Mouse (Mus musculus) liver, embryonic 14.5 days (tissue): Measurements from ENCODE around the gene Tsga13. TPM values are rescaled to one million over a fixed set of nuclear protein-coding genes. Genes with fewer than 3 reads are reported as not detected.

Experiments used
- ATAC-seq: fragments of 200-750 bp; cut with Nextera tagmentation; 2 replicates; pipeline ENCODE4 v1.8.0; 2017; ENCODE audit warnings: moderate number of reproducible peaks, mild to moderate bottlenecking, moderate library complexity; ENCODE audit not compliant: insufficient read depth
- DNase-seq, 3 experiments: peaks; one replicate each; pipeline ENCODE4 v3.0.0-alpha.2; 2012 to 2013; ENCODE audit warnings: low read depth in 3 of 3, low spot score in 3 of 3
- H3K27ac ChIP-seq: fragments of 300-500 bp; sonication (generic); 2 replicates; pipeline ENCODE4 v1.5.1; 2014; ENCODE audit warnings: moderate library complexity, mild to moderate bottlenecking, control low read depth, inconsistent platforms
- H3K27me3 ChIP-seq: fragments of 300-500 bp; sonication (generic); 2 replicates; pipeline ENCODE4 v1.6.1; 2014; ENCODE audit warnings: mild to moderate bottlenecking, low read length, moderate library complexity; ENCODE audit not compliant: control insufficient read depth, insufficient read depth
- H3K36me3 ChIP-seq: fragments of 300-500 bp; sonication (generic); replicated peaks from 2 replicates; pipeline ENCODE4 v1.6.1; 2014; ENCODE audit warnings: low read depth; ENCODE audit not compliant: control insufficient read depth, insufficient read depth
- H3K4me1 ChIP-seq, 2 experiments: fragments of 200-500 bp in 1 of 2; fragments of 300-500 bp in 1 of 2; sonication (generic) in 1 of 2; replicated peaks; 2 replicates each; pipeline ENCODE4 v1.6.1; 2012 to 2014; ENCODE audit warnings: antibody characterized with exemption in 1 of 2, inconsistent platforms in 1 of 2, low read length in 1 of 2; ENCODE audit not compliant: control insufficient read depth in 2 of 2, insufficient read depth in 2 of 2
- H3K4me2 ChIP-seq: fragments of 300-500 bp; sonication (generic); 2 replicates; pipeline ENCODE4 v1.6.1; 2014; ENCODE audit warnings: low read depth, mild to moderate bottlenecking, control low read depth, moderate library complexity
- H3K4me3 ChIP-seq, 2 experiments: fragments of 200-500 bp in 1 of 2; fragments of 300-500 bp in 1 of 2; sonication (generic) in 1 of 2; 2 replicates each; pipeline ENCODE4 v1.5.1; 2012 to 2014; ENCODE audit warnings: low read depth in 2 of 2, low read length in 2 of 2, mild to moderate bottlenecking in 2 of 2, control low read depth in 1 of 2, inconsistent platforms in 1 of 2, moderate library complexity in 1 of 2; ENCODE audit not compliant: insufficient read depth in 1 of 2
- H3K9ac ChIP-seq: fragments of 300-500 bp; sonication (generic); replicated peaks from 2 replicates; pipeline ENCODE4 v1.6.1; 2014; ENCODE audit warnings: mild to moderate bottlenecking, control low read depth, moderate library complexity
- H3K9me3 ChIP-seq: fragments of 300-500 bp; sonication (generic); 2 replicates; pipeline ENCODE4 v1.6.1; 2016; ENCODE audit warnings: low read length, mixed read lengths; ENCODE audit not compliant: control insufficient read depth
- CTCF ChIP-seq: IDR thresholded peaks from 2 replicates; pipeline ENCODE4 v1.5.1; 2016; ENCODE audit warnings: antibody characterized with exemption, low read depth, control low read depth
- EP300 ChIP-seq: IDR thresholded peaks from 2 replicates; pipeline ENCODE4 v1.6.1; 2016; ENCODE audit warnings: antibody characterized with exemption, low read depth
- WGBS: fragments of 180-500 bp; shearing (Covaris S2); extraction: QIAGEN DNeasy Blood & Tissue Kit; methylation state at CpG from one replicate; pipeline ENCODE4 v1.1.7; 2014; ENCODE audit not compliant: insufficient replicate concordance; 5-methylcytosine and 5-hydroxymethylcytosine counted together
- polyA plus RNA-seq, 2 experiments: library from polyadenylated mRNA; depleted of rRNA in 1 of 2; stranded (reverse) in 1 of 2; unstranded in 1 of 2; fragments of >200 nt; fragmentation: Nextera tagmentation in 1 of 2; extraction: Ambion mirVana in 1 of 2; gene quantifications; 2 replicates each; pipeline versions ENCODE4 v1.2.1 to v1.2.3; 2012 to 2014

Gene Tsga13
- polyA plus RNA-seq (2012; rRNA removed) = 0.08 TPM in 1 of 2 replicates, not detected in the other
- polyA plus RNA-seq (2014; fragmentation: Nextera tagmentation; extraction: Ambion mirVana) = not detected in 2 replicates

DNA sequence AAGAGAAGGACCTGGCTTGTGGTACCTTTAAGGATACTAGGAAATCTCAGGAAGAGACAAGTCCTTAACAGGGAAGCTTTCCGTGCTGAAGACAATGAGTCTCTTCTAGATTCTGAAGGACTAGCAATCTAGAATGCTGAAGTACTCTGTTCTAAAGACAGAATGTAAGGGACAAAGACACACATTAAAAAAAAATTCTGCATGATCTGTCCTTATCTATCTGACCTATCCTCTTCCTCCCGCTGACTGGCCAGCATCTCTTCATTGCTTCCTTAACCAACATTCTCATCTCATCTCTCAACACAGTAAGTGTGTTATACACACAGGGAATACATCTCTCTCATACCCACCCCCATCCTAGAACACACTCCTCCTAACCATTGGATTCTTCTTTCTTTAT is at the start of gene Tsga13:
Tsga13 (minus strand) TSS at position 101 of the 400 bp plus-strand sequence.
- H3K4me3 ChIP-seq = no peak within 1 kb of the TSS
- no peaks in the 10 kb centered on the region for H3K9me3 ChIP-seq
- no peaks in the 10 kb centered on the region for H3K4me1 ChIP-seq
- no peaks in the 10 kb centered on the region for H3K36me3 ChIP-seq
- no peak for DNase-seq
- no peak within 1 kb of the TSS for H3K4me2 ChIP-seq
- H3K9ac ChIP-seq = no peak within 1 kb of the TSS
- H3K27ac ChIP-seq = no peak within 1 kb of the TSS
- ATAC-seq = no peak
- WGBS = 73% methylated on average over 2 of the region's 2 CpGs
- no peak for TF ChIP-seq EP300
- no peaks in the 10 kb centered on the region for H3K27me3 ChIP-seq

DNA sequence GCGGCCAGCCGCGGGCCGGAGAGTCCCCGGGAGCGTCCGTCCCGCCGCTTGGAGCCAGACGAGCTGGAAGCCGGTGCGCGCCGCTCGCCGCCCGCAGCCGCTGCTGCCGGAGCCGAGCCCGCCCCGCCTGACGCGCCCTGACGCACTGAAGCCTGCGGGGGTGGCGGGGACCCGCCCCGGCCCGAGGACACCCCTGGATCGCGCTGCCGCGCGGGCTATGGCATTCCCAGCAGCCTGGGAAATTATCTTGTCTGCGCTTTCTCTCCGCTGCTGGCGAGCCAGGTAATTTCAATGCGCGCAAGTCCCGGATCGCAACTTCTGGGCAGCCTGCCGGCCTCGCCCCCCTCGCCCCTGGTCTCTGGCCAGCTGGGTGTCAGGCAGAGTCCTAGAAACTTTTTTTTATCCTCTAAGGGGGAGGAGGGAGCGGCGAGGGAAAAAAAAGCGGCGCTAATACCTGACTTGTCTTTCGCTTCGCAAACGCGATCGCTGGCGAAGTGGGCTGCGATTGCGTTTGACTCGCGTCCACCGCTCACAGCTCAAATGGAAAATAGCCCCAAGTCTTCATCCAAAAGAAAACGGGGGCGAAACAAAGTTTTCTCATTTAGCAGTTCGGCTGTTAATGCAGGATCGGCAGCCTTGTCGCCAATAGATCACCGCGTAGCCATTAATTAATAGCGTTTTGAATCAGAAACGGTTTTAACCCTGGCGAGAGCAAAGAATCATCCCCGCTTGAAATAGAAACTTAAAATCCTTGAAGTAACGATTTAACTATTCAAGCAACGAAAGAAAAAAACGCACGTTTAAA is 43.6 kb upstream of the Tsga13 start, which contains the start of gene Klf14:
Klf14 (minus strand) TSS at position 343 of the 805 bp plus-strand sequence.
- TF ChIP-seq CTCF (no peak), EP300 (no peak)
- DNase-seq (no peak), ATAC-seq (no peak)
- Histone ChIP-seq H3K4me3 (peak within 1 kb of the TSS; percentile 35 to 41), H3K27ac (no peak within 1 kb of the TSS), H3K9ac (no peak within 1 kb of the TSS), H3K27me3 (peaks cover 51% of the 10 kb centered on the region), H3K4me1 (no peaks in the 10 kb centered on the region), H3K9me3 (peaks cover 4% of the 10 kb centered on the region), H3K36me3 (no peaks in the 10 kb centered on the region), H3K4me2 (peak within 1 kb of the TSS; percentile 53)
- 1% methylated on average over 73 of the region's 75 CpGs for WGBS

DNA sequence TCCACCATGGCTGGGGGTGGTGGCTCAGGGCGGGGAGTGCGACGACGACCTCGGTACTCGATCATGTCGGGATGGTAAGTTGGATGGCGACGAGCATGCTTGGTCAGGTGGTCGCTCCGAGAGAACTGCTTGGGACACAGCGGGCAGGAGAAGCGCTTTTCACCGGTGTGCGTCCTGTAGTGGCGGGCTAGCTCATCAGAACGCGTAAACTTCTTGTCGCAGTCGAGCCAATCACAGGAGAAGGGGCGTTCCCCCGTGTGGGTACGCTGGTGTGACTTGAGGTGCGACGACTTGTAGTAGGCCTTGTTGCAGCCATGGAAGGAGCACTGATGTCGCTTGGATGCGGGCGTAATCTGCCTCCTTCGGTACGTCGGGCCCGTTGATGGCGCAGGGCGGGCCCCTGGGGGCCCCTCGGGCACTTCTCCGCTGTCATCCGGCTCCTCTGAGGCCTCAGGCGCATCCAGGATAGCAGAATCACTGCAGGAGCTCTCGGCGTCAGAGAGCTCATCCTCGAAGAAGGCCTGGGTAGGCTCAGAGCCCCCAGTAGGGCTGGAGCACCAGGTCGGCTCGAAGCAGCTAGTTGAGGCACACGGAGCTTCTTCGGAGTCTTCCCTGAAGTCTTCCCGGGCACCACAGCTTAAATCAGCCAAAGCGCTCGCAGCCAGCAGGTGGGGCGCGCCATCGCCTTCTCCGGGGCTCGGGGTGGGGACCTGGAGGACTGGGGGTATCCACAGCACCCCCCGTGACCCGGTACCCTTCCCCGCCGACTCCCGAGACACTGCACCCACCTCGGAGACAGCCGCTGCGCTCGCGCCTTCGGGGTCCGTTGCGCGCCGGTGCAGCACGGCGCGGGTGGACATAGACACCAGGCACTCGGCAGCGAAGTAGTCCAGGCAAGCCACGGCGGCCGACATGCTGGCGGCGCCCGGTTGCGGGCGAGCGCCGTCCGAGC is 42.7 kb upstream of the Tsga13 start:
- WGBS = 8% methylated on average over 84 of the region's 84 CpGs
- ATAC-seq = no peak
- peaks cover 51% of the 10 kb centered on the region for H3K27me3 ChIP-seq

GRCm38 (mm10) chr6:30939264-30939663 is 23.9 kb upstream of the Tsga13 start:
- no peak for TF ChIP-seq CTCF
- TF ChIP-seq EP300 = no peak
- no peak overlapping the region for H3K4me2 ChIP-seq
- no peaks in the 10 kb centered on the region for H3K27me3 ChIP-seq
- no peak overlapping the region for H3K27ac ChIP-seq
- no peaks in the 10 kb centered on the region for H3K9me3 ChIP-seq
- 47% methylated on average over 5 of the region's 5 CpGs for WGBS
- no peak for ATAC-seq
- DNase-seq = no peak
- no peak overlapping the region for H3K4me3 ChIP-seq
- H3K9ac ChIP-seq = no peak overlapping the region
- H3K4me1 ChIP-seq = no peaks in the 10 kb centered on the region
- H3K36me3 ChIP-seq = no peaks in the 10 kb centered on the region

More for the DNA sequence above, 42.7 kb upstream of the Tsga13 start:
- Histone ChIP-seq H3K36me3 (no peaks in the 10 kb centered on the region), H3K4me2 (peak overlapping the region; percentile 53), H3K9ac (no peak overlapping the region), H3K27ac (no peak overlapping the region), H3K4me3 (peak overlapping the region; percentile 29 to 41; a peak in 2 of 4 replicates), H3K9me3 (peaks cover 4% of the 10 kb centered on the region), H3K4me1 (no peaks in the 10 kb centered on the region)
- no peak for TF ChIP-seq CTCF
- TF ChIP-seq EP300 = no peak
- no peak for DNase-seq

- no peaks in the 10 kb centered on the region for H3K4me1 ChIP-seq
- H3K4me3 ChIP-seq = no peak overlapping the region
- no peak overlapping the region for H3K9ac ChIP-seq
- no peaks in the 10 kb centered on the region for H3K36me3 ChIP-seq
- H3K9me3 ChIP-seq = no peaks in the 10 kb centered on the region
- ATAC-seq = no peak
- no peak for DNase-seq
- 45% methylated on average over 2 of the region's 2 CpGs for WGBS
- H3K4me2 ChIP-seq = no peak overlapping the region
- TF ChIP-seq EP300 (no peak), CTCF (no peak)
- no peak overlapping the region for H3K27ac ChIP-seq
- no peaks in the 10 kb centered on the region for H3K27me3 ChIP-seq
Observed at GRCm38 (mm10) chr6:30922821-30923220, 7.4 kb upstream of the Tsga13 start.
